Mouse (Mus musculus) CH12.LX (cell line): ENCODE results near the gene Gdi1. TPM values are rescaled to one million over a fixed set of nuclear protein-coding genes. Genes with fewer than 3 reads are reported as not detected.

Source experiments
- DNase-seq: peaks from one replicate; pipeline ENCODE4 v3.0.0-alpha.2; 2013; ENCODE audit errors: extremely low read depth
- H3K27ac ChIP-seq: 2 replicates; pipeline ENCODE4 v1.5.1; 2012; ENCODE audit warnings: low read depth, mild to moderate bottlenecking, control low read depth, moderate library complexity; ENCODE audit not compliant: insufficient read depth
- H3K27me3 ChIP-seq: replicated peaks from 2 replicates; pipeline ENCODE3; 2012; ENCODE audit warnings: inconsistent platforms
- H3K36me3 ChIP-seq, 2 experiments: replicated peaks in 1 of 2; 2 replicates each; pipeline versions ENCODE3 to v1.6.1; 2012; ENCODE audit warnings: inconsistent platforms in 1 of 2, low read length in 1 of 2, mild to moderate bottlenecking in 1 of 2, mixed read lengths in 1 of 2, moderate library complexity in 1 of 2; ENCODE audit not compliant: control insufficient read depth in 1 of 2, insufficient read depth in 1 of 2
- H3K4me1 ChIP-seq, 2 experiments: 2 replicates each; pipeline ENCODE4 v1.6.1; 2012; ENCODE audit warnings: inconsistent platforms in 1 of 2, moderate library complexity in 1 of 2; ENCODE audit not compliant: insufficient read depth in 2 of 2, control insufficient read depth in 1 of 2
- H3K4me2 ChIP-seq: 2 replicates; pipeline ENCODE4 v1.6.1; 2012; ENCODE audit warnings: low read depth, mild to moderate bottlenecking, control low read depth; ENCODE audit not compliant: poor library complexity, insufficient read depth, severe bottlenecking
- H3K4me3 ChIP-seq, 3 experiments: fragments of 150-350 bp in 1 of 3; sonication (generic) in 1 of 3; replicated peaks in 1 of 3; 2 replicates each; pipeline versions ENCODE3 to v1.5.1; 2011 to 2012; ENCODE audit warnings: low read depth in 2 of 3, low read length in 2 of 3, mild to moderate bottlenecking in 2 of 3, moderate library complexity in 2 of 3, control low read depth in 1 of 3, improper control_type of control experiment in 1 of 3, inconsistent platforms in 1 of 3, mixed read lengths in 1 of 3; ENCODE audit not compliant: poor library complexity in 1 of 3
- H3K79me2 ChIP-seq: replicated peaks from 2 replicates; pipeline ENCODE4 v1.6.1; 2012; ENCODE audit warnings: mild to moderate bottlenecking, moderate library complexity; ENCODE audit not compliant: control insufficient read depth, poor library complexity, insufficient read depth, severe bottlenecking; ENCODE audit errors: extremely low read depth
- H3K9ac ChIP-seq: 2 replicates; pipeline ENCODE4 v1.6.1; 2012; ENCODE audit warnings: low read depth, mild to moderate bottlenecking, control low read depth, moderate library complexity; ENCODE audit not compliant: insufficient read depth
- H3K9me3 ChIP-seq: replicated peaks from 2 replicates; pipeline ENCODE3; 2012; ENCODE audit warnings: low read length, inconsistent platforms, mixed read lengths
- BHLHE40 ChIP-seq: IDR thresholded peaks from 2 replicates; pipeline ENCODE4 v1.6.1; 2011; ENCODE audit warnings: mild to moderate bottlenecking, low read depth, low read length, improper control_type of control experiment
- CHD1 ChIP-seq: IDR thresholded peaks from 2 replicates; pipeline ENCODE4 v1.6.1; 2012; ENCODE audit warnings: low read depth, low read length, improper control_type of control experiment, inconsistent platforms
- CTCF ChIP-seq, 2 experiments: IDR thresholded peaks in 1 of 2; conservative IDR thresholded peaks in 1 of 2; 2 replicates each; pipeline ENCODE4 v1.5.1; 2011 to 2012; ENCODE audit warnings: low read depth in 2 of 2, low read length in 2 of 2, improper control_type of control experiment in 1 of 2, inconsistent platforms in 1 of 2, mild to moderate bottlenecking in 1 of 2, moderate library complexity in 1 of 2
- E2F4 ChIP-seq: IDR thresholded peaks from 2 replicates; pipeline ENCODE4 v1.6.1; 2011; ENCODE audit warnings: low read depth, low read length, improper control_type of control experiment; ENCODE audit not compliant: insufficient replicate concordance
- ELF1 ChIP-seq: IDR thresholded peaks from 2 replicates; pipeline ENCODE4 v1.6.1; 2014; ENCODE audit warnings: low read depth, mild to moderate bottlenecking, inconsistent platforms, low read length, improper control_type of control experiment
- EP300 ChIP-seq: IDR thresholded peaks from 2 replicates; pipeline ENCODE4 v1.6.1; 2011; ENCODE audit warnings: low read length, improper control_type of control experiment
- GABPA ChIP-seq: IDR thresholded peaks from 2 replicates; pipeline ENCODE4 v1.6.1; 2012; ENCODE audit warnings: low read depth, low read length, improper control_type of control experiment, inconsistent platforms; ENCODE audit not compliant: insufficient replicate concordance
- HCFC1 ChIP-seq: IDR thresholded peaks from 2 replicates; pipeline ENCODE4 v1.6.1; 2012; ENCODE audit warnings: low read depth, mild to moderate bottlenecking, inconsistent platforms, low read length, improper control_type of control experiment
- IRF4 ChIP-seq: IDR thresholded peaks from 2 replicates; pipeline ENCODE4 v1.6.1; 2014; ENCODE audit warnings: low read depth, mild to moderate bottlenecking, inconsistent platforms, low read length, improper control_type of control experiment
- JUN ChIP-seq: IDR thresholded peaks from 2 replicates; pipeline ENCODE4 v1.6.1; 2011; ENCODE audit warnings: low read depth, mild to moderate bottlenecking, low read length, improper control_type of control experiment, moderate library complexity; ENCODE audit not compliant: insufficient read depth
- MAX ChIP-seq: IDR thresholded peaks from 2 replicates; pipeline ENCODE4 v1.6.1; 2011; ENCODE audit warnings: low read length, improper control_type of control experiment
- MXI1 ChIP-seq: IDR thresholded peaks from 2 replicates; pipeline ENCODE4 v1.6.1; 2011; ENCODE audit warnings: mild to moderate bottlenecking, low read depth, low read length, improper control_type of control experiment
- MYC ChIP-seq: IDR thresholded peaks from 2 replicates; pipeline ENCODE4 v1.6.1; 2011; ENCODE audit warnings: low read depth, mild to moderate bottlenecking, improper control_type of control experiment, low read length
- NELFE ChIP-seq: IDR thresholded peaks from 2 replicates; pipeline ENCODE4 v1.6.1; 2011; ENCODE audit warnings: low read depth, low read length, improper control_type of control experiment
- POLR2A ChIP-seq: IDR thresholded peaks from 2 replicates; pipeline ENCODE4 v1.6.1; 2011; ENCODE audit warnings: low read depth, mild to moderate bottlenecking, improper control_type of control experiment, low read length
- POLR2AphosphoS2 ChIP-seq: IDR thresholded peaks from 2 replicates; pipeline ENCODE4 v1.6.1; 2011; ENCODE audit warnings: low read depth, low read length, improper control_type of control experiment
- RAD21 ChIP-seq: IDR thresholded peaks from 2 replicates; pipeline ENCODE4 v1.6.1; 2011; ENCODE audit warnings: low read depth, mild to moderate bottlenecking, low read length, improper control_type of control experiment, moderate library complexity
- RCOR1 ChIP-seq: conservative IDR thresholded peaks from 2 replicates; pipeline ENCODE4 v1.6.1; 2012; ENCODE audit warnings: low read depth, mild to moderate bottlenecking, inconsistent platforms, low read length, improper control_type of control experiment
- SIN3A ChIP-seq: IDR thresholded peaks from 2 replicates; pipeline ENCODE4 v1.6.1; 2012; ENCODE audit warnings: low read length, improper control_type of control experiment, inconsistent platforms
- TBP ChIP-seq: conservative IDR thresholded peaks from 2 replicates; pipeline ENCODE4 v1.6.1; 2011; ENCODE audit warnings: low read depth, low read length, improper control_type of control experiment
- TCF12 ChIP-seq: IDR thresholded peaks from 2 replicates; pipeline ENCODE4 v1.6.1; 2014; ENCODE audit warnings: low read depth, mild to moderate bottlenecking, inconsistent platforms, low read length, improper control_type of control experiment
- UBTF ChIP-seq: IDR thresholded peaks from 2 replicates; pipeline ENCODE4 v1.6.1; 2012; ENCODE audit warnings: low read depth, mild to moderate bottlenecking, inconsistent platforms, low read length, improper control_type of control experiment, moderate library complexity
- USF1 ChIP-seq: IDR thresholded peaks from 2 replicates; pipeline ENCODE4 v1.6.1; 2014; ENCODE audit warnings: low read depth, mild to moderate bottlenecking, inconsistent platforms, low read length, improper control_type of control experiment
- ZKSCAN1 ChIP-seq: IDR thresholded peaks from 2 replicates; pipeline ENCODE4 v1.6.1; 2012; ENCODE audit warnings: low read depth, inconsistent platforms, low read length, improper control_type of control experiment, borderline replicate concordance
- dilution Hi-C: fragments of 300-500 bp; cut with MboI; formaldehyde crosslinking; loops from 2 replicates; pipeline ENCODE4 v1.14.3; 2020; ENCODE audit warnings: low sequenced_read_pairs; ENCODE audit not compliant: extremely low pct_unique_long_range_greater_than_20kb, extremely low pct_ligation_motif_present
- in situ Hi-C: fragments of 300-500 bp; cut with MboI; formaldehyde crosslinking; loops from 3 replicates; pipeline ENCODE4 v1.14.3; 2019; ENCODE audit warnings: low sequenced_read_pairs, low pct_ligation_motif_present, low pct_unique_long_range_greater_than_20kb, mixed read lengths
- polyA plus RNA-seq: library from polyadenylated mRNA; unstranded; fragments of >175 nt; gene quantifications from 2 replicates; pipeline ENCODE4 v1.2.1, GENCODE M21; 2012; ENCODE audit warnings: low read depth; ENCODE audit not compliant: insufficient read length
- total RNA-seq, 2 experiments: library from RNA; depleted of rRNA; stranded (reverse); fragments of 300-350 nt in 1 of 2; fragments of >200 nt in 1 of 2; gene quantifications; 2 replicates each; pipeline ENCODE4 v1.2.3; 2012 to 2014

Gene Gdi1
- total and polyA plus RNA-seq, 3 experiments, result 32.4 to 66.5 (median 42.7) TPM

DNA sequence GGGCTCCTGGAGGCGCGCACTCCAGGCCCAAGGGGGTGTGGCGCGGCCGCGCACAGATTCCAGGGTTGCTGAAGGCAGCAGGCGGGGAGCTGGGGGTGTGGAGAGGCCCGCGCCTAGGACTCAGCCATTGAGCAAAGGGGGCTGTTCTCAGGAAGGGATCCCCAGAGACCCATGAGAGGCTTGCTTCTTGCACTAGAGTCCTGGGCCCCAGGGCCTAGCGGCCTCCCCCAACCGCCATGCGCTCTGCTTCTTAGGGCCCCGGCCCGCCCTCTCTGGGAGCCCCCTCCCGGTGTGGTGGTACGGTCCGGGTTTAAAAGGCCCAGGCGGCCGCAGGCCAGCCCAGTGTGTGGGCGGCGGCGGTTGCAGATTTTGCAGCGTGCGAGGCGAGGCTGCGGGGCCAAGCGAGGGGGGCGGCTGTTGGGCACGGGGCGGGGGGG, 23.9 kb downstream of the Gdi1 start, which contains the start of gene Plxna3:
TSS of gene Plxna3 (plus strand) at position 342 of the 437 bp plus-strand sequence.
- Histone ChIP-seq H3K27me3 (no peaks in the 10 kb centered on the region), H3K9ac (peak within 1 kb of the TSS; percentile 64), H3K4me1 (peaks cover 9 to 26% of the 10 kb centered on the region in 2 experiments; a peak in 2 of 4 replicates), H3K9me3 (no peaks in the 10 kb centered on the region), H3K36me3 (peaks cover 0 to 15% of the 10 kb centered on the region in 2 experiments), H3K27ac (no peak within 1 kb of the TSS), H3K4me3 (peak within 1 kb of the TSS; percentile 39 to 53 (median 41)), H3K79me2 (no peaks in the 10 kb centered on the region; the same call in 1 of the 2 replicates), H3K4me2 (peak within 1 kb of the TSS; percentile 73)
- TF ChIP-seq GABPA (no peak), TCF12 (0 out of 2 replicates have a peak, but pooled peaks have one; percentile 39), NELFE (peak; percentile 50; the same call in 1 of the 2 replicates), BHLHE40 (0 out of 2 replicates have a peak, but pooled peaks have one; percentile 6), E2F4 (no peak), CTCF (conservative IDR thresholded peaks at IDR 0.05 in 1 of 2, IDR thresholded peaks at IDR 0.05 in 1 of 2; ENCODE audit: low read depth in 2 of 2, low read length in 2 of 2) (no peak), SIN3A (0 out of 2 replicates have a peak, but pooled peaks have one; percentile 31), TBP (peak; percentile 71), MXI1 (peak; percentile 70), MYC (0 out of 2 replicates have a peak, but pooled peaks have one; percentile 37), CHD1 (peak; percentile 92; the same call in 1 of the 2 replicates), IRF4 (0 out of 2 replicates have a peak, but pooled peaks have one; percentile 14), POLR2A (peak; percentile 74), JUN (no peak), MAX (0 out of 2 replicates have a peak, but pooled peaks have one; percentile 26), RCOR1 (no peak), HCFC1 (peak; percentile 39; the same call in 1 of the 2 replicates), POLR2AphosphoS2 (no peak)
- dilution Hi-C loops, result no loop called here
- in situ Hi-C loops, result no loop called here
- peak; percentile 40 for DNase-seq

DNA sequence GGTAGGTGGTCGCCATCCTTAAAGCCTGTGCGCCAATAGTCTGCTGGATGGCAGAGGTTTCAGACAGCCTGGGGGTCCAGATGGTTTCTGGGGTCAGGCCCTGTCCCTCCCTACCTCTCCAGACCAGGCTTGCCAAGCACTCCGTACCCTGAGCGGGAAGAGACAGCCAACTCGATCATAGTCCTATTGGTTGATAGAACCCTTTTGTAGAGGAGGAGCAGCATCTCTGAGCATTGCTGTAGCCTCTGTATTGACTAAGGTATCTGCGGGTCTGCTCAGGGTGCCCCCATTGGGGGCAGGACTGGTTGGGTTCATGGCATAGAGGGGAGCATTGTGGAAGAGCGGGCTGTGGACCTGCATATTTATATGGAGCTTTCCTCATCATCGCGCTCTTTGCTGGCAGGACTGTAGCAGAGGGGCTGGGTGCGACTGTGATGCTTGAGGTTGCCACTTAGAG, 24.4 kb downstream of the Gdi1 start:
- no peak for TF ChIP-seq TBP
- TF ChIP-seq BHLHE40, result no peak
- TF ChIP-seq IRF4, result no peak
- TF ChIP-seq RCOR1, result no peak
- no peak for TF ChIP-seq E2F4
- TF ChIP-seq RAD21, result no peak
- TF ChIP-seq POLR2A, result no peak
- TF ChIP-seq USF1, result no peak
- no peak for TF ChIP-seq ELF1
- no peak for TF ChIP-seq UBTF
- no peak for TF ChIP-seq EP300
- no peak for TF ChIP-seq ZKSCAN1
- Histone ChIP-seq H3K4me2 (peak overlapping the region; percentile 73), H3K79me2 (no peaks in the 10 kb centered on the region; the same call in 1 of the 2 replicates), H3K27ac (no peak overlapping the region), H3K27me3 (no peaks in the 10 kb centered on the region), H3K9me3 (no peaks in the 10 kb centered on the region), H3K9ac (peak overlapping the region; percentile 64), H3K4me3 (peak overlapping the region; percentile 37 to 53 (median 39)), H3K36me3 (peaks cover 0 to 20% of the 10 kb centered on the region in 2 experiments), H3K4me1 (peaks cover 9 to 26% of the 10 kb centered on the region in 2 experiments; a peak in 2 of 4 replicates)
- dilution Hi-C loops, result no loop called here
- no peak for DNase-seq
- in situ Hi-C loops, result no loop called here
